In the genomic region with DNA sequence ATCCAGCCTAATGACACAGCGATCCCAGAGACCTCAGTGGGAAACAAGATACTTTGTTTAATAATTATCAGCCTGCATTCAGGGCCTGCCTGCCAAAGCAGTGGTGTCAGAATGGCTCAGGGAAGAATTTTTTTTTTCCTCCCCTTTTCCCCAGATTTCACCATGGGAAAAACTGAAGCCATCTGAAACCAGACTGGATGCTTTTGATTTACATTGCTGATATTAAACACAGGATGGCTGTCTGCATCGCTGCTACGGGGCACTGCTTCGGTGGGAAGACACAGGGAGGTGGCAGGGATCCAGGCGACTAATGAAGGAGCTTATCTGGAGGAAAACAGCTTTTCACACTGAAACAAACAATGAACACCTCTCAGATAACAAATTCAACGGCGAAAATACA, we compare ENCODE assay signal across 9 mouse cellular contexts.
DNase-seq lines count a peak whose midpoint lies in the region; ATAC-seq and TF ChIP-seq lines count a peak whose summit lies in the region.
"Had no signal": no experiment of that assay in that cellular context is flagged by ENCODE, and none has a peak within 500 bp of the region (broad histone marks: within the 10 kb centered on the region; RNA-seq: fewer than 3 reads in every experiment).

No protein-coding gene starts in this region.

- no peak for TF ChIP-seq EP300 in stomach, postnatal 0 days (optimal IDR thresholded peaks at IDR 0.05)

- DNase-seq in stomach, postnatal 0 days (ENCODE audit: low spot score) = no peak
- peak; percentile 67 for DNase-seq in forebrain, postnatal 0 days
- DNase-seq in kidney, postnatal 4 days = peak; percentile 39 to 56
- DNase-seq in lung, postnatal 4 days = no peak
- no peak for DNase-seq in layer of hippocampus, adult 9-10 months (ENCODE audit: low spot score)
- no peak for DNase-seq in frontal cortex, adult 2 months (ENCODE audit: extremely low spot score in 1 of 2, low spot score in 1 of 2)
- DNase-seq: lung, adult 18-20 months had no signal

- no peak overlapping the region for H3K9ac ChIP-seq in stomach, embryonic 15.5 days
- H3K9ac ChIP-seq in stomach, postnatal 0 days (ENCODE audit: low read length) = no peak overlapping the region
- H3K9ac ChIP-seq in forebrain, postnatal 0 days = no peak overlapping the region
- no peak overlapping the region for H3K9ac ChIP-seq in neural tube, embryonic 15.5 days (replicated peaks)

- no peak overlapping the region for H3K4me3 ChIP-seq in stomach, embryonic 15.5 days (replicated peaks)
- H3K4me3 ChIP-seq in stomach, postnatal 0 days (ENCODE audit: low read depth, low read length) = no peak overlapping the region
- H3K4me3 ChIP-seq in forebrain, postnatal 0 days (ENCODE audit: low read depth, low read length) = no peak overlapping the region
- no peak overlapping the region for H3K4me3 ChIP-seq in neural tube, embryonic 15.5 days (replicated peaks)

- WGBS in stomach, embryonic 15.5 days = 24% methylated on average over 7 of the region's 7 CpGs
- WGBS in stomach, postnatal 0 days = 24% methylated on average over 7 of the region's 7 CpGs
- 7% methylated on average over 7 of the region's 7 CpGs for WGBS in forebrain, postnatal 0 days
- 15% methylated on average over 7 of the region's 7 CpGs for WGBS in neural tube, embryonic 15.5 days

- H3K27ac ChIP-seq in stomach, embryonic 15.5 days = 0 out of 2 replicates have a peak overlapping the region, but pooled peaks have one; percentile 4
- H3K27ac ChIP-seq in stomach, postnatal 0 days (replicated peaks) = no peak overlapping the region
- no peak overlapping the region for H3K27ac ChIP-seq in forebrain, postnatal 0 days (ENCODE audit: low read depth, low read length)
- peak overlapping the region; percentile 24; the same call in 1 of the 2 replicates for H3K27ac ChIP-seq in neural tube, embryonic 15.5 days (replicated peaks)

- TF ChIP-seq CTCF in stomach, postnatal 0 days (IDR thresholded peaks at IDR 0.05; ENCODE audit: low read depth) = no peak
- TF ChIP-seq CTCF in forebrain, postnatal 0 days (IDR thresholded peaks at IDR 0.05; ENCODE audit: low read depth) = no peak

- H3K4me2 ChIP-seq in stomach, embryonic 15.5 days = no peak overlapping the region
- no peak overlapping the region for H3K4me2 ChIP-seq in stomach, postnatal 0 days (replicated peaks; ENCODE audit: low read depth)
- H3K4me2 ChIP-seq in forebrain, postnatal 0 days (ENCODE audit: low read depth) = no peak overlapping the region
- H3K4me2 ChIP-seq in neural tube, embryonic 15.5 days = no peak overlapping the region

- no peaks in the 10 kb centered on the region for H3K36me3 ChIP-seq in stomach, embryonic 15.5 days
- H3K36me3 ChIP-seq in stomach, postnatal 0 days (ENCODE audit: control insufficient read depth, insufficient read depth, low read length) = no peaks in the 10 kb centered on the region
- no peaks in the 10 kb centered on the region for H3K36me3 ChIP-seq in forebrain, postnatal 0 days (ENCODE audit: insufficient read depth)
- H3K36me3 ChIP-seq in neural tube, embryonic 15.5 days = no peaks in the 10 kb centered on the region

- peaks cover 12% of the 10 kb centered on the region for H3K4me1 ChIP-seq in stomach, embryonic 15.5 days
- no peaks in the 10 kb centered on the region for H3K4me1 ChIP-seq in stomach, postnatal 0 days (replicated peaks; ENCODE audit: control insufficient read depth, insufficient read depth)
- H3K4me1 ChIP-seq in forebrain, postnatal 0 days (ENCODE audit: insufficient read depth) = no peaks in the 10 kb centered on the region
- H3K4me1 ChIP-seq in neural tube, embryonic 15.5 days = peaks cover 24% of the 10 kb centered on the region

- ATAC-seq in stomach, embryonic 15.5 days (ENCODE audit: insufficient read depth, low FRiP score, low read depth) = no peak
- ATAC-seq in stomach, postnatal 0 days (ENCODE audit: low FRiP score, low TSS enrichment) = no peak
- ATAC-seq in forebrain, postnatal 0 days = no peak
- no peak for ATAC-seq in neural tube, embryonic 15.5 days (ENCODE audit: low FRiP score)

- H3K9me3 ChIP-seq in stomach, embryonic 15.5 days = no peaks in the 10 kb centered on the region
- H3K9me3 ChIP-seq in stomach, postnatal 0 days (ENCODE audit: control insufficient read depth, low read length) = no peaks in the 10 kb centered on the region
- no peaks in the 10 kb centered on the region for H3K9me3 ChIP-seq in forebrain, postnatal 0 days (ENCODE audit: low read length)
- H3K9me3 ChIP-seq in neural tube, embryonic 15.5 days (replicated peaks) = no peaks in the 10 kb centered on the region

- no peaks in the 10 kb centered on the region for H3K27me3 ChIP-seq in stomach, embryonic 15.5 days (replicated peaks)
- no peaks in the 10 kb centered on the region for H3K27me3 ChIP-seq in stomach, postnatal 0 days (ENCODE audit: control insufficient read depth, insufficient read depth, low read length)
- H3K27me3 ChIP-seq in forebrain, postnatal 0 days (ENCODE audit: insufficient read depth, low read length) = no peaks in the 10 kb centered on the region
- H3K27me3 ChIP-seq in neural tube, embryonic 15.5 days (replicated peaks) = no peaks in the 10 kb centered on the region

Comparison
In these comparisons a context has a peak if more than half of its experiments do, and no peak if none do; other contexts are left out.
1. H3K27ac ChIP-seq: peak in stomach, embryonic 15.5 days (single experiment) and neural tube, embryonic 15.5 days (single experiment); none in stomach, postnatal 0 days (single experiment) and forebrain, postnatal 0 days (single experiment).
2. DNase-seq: peak in forebrain, postnatal 0 days (single experiment) and kidney, postnatal 4 days (2 of 2); none in stomach, postnatal 0 days (single experiment), lung, postnatal 4 days (0 of 2), layer of hippocampus, adult 9-10 months (single experiment) and frontal cortex, adult 2 months (0 of 2).